Mouse (Mus musculus): Measurements from ENCODE around the gene Cdca7l. TPM values are rescaled to one million over a fixed set of nuclear protein-coding genes. Genes with fewer than 3 reads are reported as not detected.

The Cdca7l gene
- polyA plus RNA-seq, 1 experiment = 12.4 TPM

DNA sequence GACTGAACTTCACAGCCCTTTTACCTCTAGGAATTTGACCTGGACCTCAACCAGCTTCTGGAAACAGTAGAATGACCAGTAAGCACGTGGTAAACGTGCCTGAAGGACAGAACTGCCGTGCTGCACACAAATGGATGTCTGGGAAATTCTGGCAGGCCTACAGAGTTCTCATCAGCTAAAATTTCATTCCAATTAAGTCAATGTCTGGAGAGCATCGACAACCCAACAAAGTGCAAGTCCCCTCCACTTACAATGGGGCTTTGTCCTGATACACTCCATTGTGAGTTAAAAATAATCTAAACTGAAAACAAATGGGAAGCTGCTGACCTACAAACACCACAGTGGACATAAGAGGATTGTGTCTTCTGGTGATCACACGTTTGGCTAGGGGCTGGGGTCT, 27.2 kb upstream of the Cdca7l start:
- no peaks in the 10 kb centered on the region for H3K4me1 ChIP-seq (ENCODE audit: control insufficient read depth, insufficient read depth, low read length)
- no peak overlapping the region for H3K4me3 ChIP-seq (ENCODE audit: insufficient read depth, low read length)
- H3K27ac ChIP-seq (ENCODE audit: insufficient read depth, low read length) = no peak overlapping the region
- TF ChIP-seq CTCF (IDR thresholded peaks at IDR 0.05; ENCODE audit: borderline replicate concordance, insufficient read depth, low read length) (no peak), POLR2A (IDR thresholded peaks at IDR 0.05; ENCODE audit: low read depth, low read length) (no peak)

DNA sequence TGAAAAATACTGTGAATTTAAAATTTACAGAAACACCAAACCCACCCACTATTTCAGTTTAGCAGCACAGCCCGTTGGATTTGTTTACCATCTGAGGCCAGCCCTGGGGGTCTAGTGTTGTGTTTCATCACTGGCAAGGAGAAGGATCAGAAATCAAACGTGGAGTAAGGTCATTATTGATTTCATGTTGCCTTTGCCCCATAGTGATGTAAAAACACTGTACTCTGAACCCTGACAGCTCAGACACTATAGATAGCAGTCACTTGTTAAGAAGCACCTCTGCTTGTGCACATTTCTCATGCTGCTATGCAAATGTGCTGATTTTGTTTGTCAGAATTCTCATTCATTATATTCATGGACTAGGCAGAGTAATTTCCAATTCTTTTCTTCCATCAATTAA, 22.7 kb upstream of the Cdca7l start:
- H3K27ac ChIP-seq (ENCODE audit: insufficient read depth, low read length) = no peak overlapping the region
- TF ChIP-seq CTCF (IDR thresholded peaks at IDR 0.05; ENCODE audit: borderline replicate concordance, insufficient read depth, low read length) (no peak), POLR2A (IDR thresholded peaks at IDR 0.05; ENCODE audit: low read depth, low read length) (no peak)
- H3K4me1 ChIP-seq (ENCODE audit: control insufficient read depth, insufficient read depth, low read length) = no peaks in the 10 kb centered on the region
- no peak overlapping the region for H3K4me3 ChIP-seq (ENCODE audit: insufficient read depth, low read length)

DNA sequence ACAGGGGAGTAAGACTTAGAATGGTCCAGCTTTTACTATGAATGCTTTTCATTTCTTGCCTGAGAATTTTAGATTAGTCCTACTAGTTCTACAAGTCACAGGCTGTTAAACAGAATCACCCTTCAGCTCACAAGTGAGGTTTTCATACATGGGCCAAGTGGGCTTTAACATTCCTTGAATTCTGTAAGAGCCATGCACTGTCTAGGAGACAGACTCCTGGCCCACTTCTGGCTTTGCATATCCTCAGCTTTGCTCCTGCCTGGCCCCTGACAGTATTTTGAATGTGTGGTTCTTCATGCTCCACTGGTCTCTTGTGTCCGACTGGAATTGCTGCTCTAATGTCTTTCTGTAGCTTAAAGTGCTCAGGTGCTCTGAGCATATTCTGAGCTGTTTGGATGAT, 20.7 kb upstream of the Cdca7l start:
- TF ChIP-seq POLR2A (IDR thresholded peaks at IDR 0.05; ENCODE audit: low read depth, low read length) (no peak), CTCF (IDR thresholded peaks at IDR 0.05; ENCODE audit: borderline replicate concordance, insufficient read depth, low read length) (no peak)
- Histone ChIP-seq H3K27ac (ENCODE audit: insufficient read depth, low read length) (no peak overlapping the region), H3K4me3 (ENCODE audit: insufficient read depth, low read length) (no peak overlapping the region), H3K4me1 (ENCODE audit: control insufficient read depth, insufficient read depth, low read length) (no peaks in the 10 kb centered on the region)

DNA sequence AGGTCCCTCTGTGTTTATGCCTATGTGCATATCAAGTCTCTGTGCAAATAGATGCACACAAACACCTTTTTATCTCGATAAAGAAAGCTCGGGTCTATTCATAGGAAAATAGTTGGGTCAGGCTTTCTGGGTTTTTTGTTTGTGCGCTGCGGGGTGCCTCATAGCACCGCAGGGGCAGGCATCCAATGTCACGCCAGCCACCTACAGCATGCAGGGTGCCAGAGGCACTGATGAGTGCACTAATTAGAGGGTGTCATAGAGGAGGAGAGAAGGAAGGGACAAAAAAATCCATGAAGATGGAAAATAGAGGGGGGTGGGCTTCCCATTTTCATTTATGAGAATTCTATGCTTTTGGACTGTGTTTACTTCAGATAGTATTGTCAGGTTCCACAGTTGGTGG, 17.5 kb upstream of the Cdca7l start:
- Histone ChIP-seq H3K4me3 (ENCODE audit: insufficient read depth, low read length) (no peak overlapping the region), H3K4me1 (ENCODE audit: control insufficient read depth, insufficient read depth, low read length) (no peaks in the 10 kb centered on the region), H3K27ac (ENCODE audit: insufficient read depth, low read length) (no peak overlapping the region)
- TF ChIP-seq CTCF (IDR thresholded peaks at IDR 0.05; ENCODE audit: borderline replicate concordance, insufficient read depth, low read length) (no peak), POLR2A (IDR thresholded peaks at IDR 0.05; ENCODE audit: low read depth, low read length) (no peak)

DNA sequence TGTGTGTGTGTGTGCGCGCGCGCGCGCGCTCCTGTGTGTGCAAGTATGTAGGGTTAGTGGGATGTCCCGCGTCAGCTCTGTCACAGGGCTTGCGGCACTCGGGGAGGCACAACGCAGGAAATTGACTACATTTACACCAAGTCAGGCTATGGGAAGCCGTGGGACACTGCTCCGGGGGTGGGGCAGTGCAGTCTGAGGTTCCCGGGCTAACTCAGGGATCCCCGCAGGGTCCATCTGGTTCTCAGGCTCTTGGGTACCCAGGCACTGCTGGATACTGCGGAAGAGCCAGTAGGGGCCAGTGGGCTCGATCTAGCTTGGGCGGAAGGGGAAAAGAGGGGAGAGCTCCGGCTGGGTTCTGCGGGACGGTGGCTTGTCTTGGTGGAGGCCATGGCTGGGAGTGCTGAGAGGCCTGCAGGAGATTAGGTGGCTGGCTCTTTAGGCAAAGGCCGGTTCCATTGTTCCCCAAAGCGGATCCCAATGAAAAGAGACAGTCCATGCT, 15.5 kb upstream of the Cdca7l start:
- Histone ChIP-seq H3K4me1 (ENCODE audit: control insufficient read depth, insufficient read depth, low read length) (no peaks in the 10 kb centered on the region), H3K4me3 (ENCODE audit: insufficient read depth, low read length) (no peak overlapping the region), H3K27ac (ENCODE audit: insufficient read depth, low read length) (no peak overlapping the region)
- TF ChIP-seq CTCF (IDR thresholded peaks at IDR 0.05; ENCODE audit: borderline replicate concordance, insufficient read depth, low read length) (no peak), POLR2A (IDR thresholded peaks at IDR 0.05; ENCODE audit: low read depth, low read length) (no peak)

DNA sequence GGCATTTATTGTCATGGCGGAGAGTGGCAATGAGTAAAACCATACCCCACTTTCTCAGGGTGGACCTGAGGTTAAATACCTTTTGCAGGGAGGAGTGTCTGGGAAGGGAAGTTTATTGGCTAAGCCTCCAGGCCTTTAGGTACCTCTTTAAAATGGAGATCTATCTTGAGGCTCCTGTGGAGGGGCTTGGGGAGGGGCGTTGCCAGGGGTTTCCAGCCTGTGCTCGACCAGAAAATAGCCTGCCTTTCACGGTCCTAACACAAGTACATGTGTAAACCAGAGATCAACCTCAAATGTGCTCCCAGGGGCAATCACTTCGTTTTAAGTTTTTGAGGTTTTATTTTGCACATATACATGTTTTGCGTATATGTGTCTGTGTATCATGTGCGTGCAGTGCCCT, 15.1 kb upstream of the Cdca7l start:
- Histone ChIP-seq H3K4me1 (ENCODE audit: control insufficient read depth, insufficient read depth, low read length) (no peaks in the 10 kb centered on the region), H3K4me3 (ENCODE audit: insufficient read depth, low read length) (no peak overlapping the region), H3K27ac (ENCODE audit: insufficient read depth, low read length) (no peak overlapping the region)
- no peak for TF ChIP-seq CTCF (IDR thresholded peaks at IDR 0.05; ENCODE audit: borderline replicate concordance, insufficient read depth, low read length)
- no peak for TF ChIP-seq POLR2A (IDR thresholded peaks at IDR 0.05; ENCODE audit: low read depth, low read length)

DNA sequence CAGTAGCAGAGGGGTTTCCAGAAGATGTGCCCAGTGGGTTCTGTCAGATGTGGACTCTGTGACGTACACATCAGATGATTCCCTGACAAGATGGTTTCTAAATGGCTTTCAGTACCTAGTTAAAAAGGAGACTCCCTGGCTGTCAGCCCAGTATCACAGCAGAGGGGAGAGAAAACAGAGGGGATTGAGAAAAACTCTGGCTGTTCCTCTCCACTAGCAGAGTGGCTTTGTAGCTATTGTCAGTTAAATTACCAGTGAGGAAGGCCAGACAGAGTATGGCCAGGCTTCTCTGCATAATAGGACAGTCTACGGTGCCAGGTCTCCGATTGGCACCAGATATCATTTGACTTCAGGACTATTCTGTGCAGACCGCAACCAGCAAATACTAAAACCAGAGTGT, 8.8 kb upstream of the Cdca7l start:
- H3K27ac ChIP-seq (ENCODE audit: insufficient read depth, low read length) = no peak overlapping the region
- TF ChIP-seq POLR2A (IDR thresholded peaks at IDR 0.05; ENCODE audit: low read depth, low read length) (no peak), CTCF (IDR thresholded peaks at IDR 0.05; ENCODE audit: borderline replicate concordance, insufficient read depth, low read length) (no peak)
- no peak overlapping the region for H3K4me3 ChIP-seq (ENCODE audit: insufficient read depth, low read length)
- H3K4me1 ChIP-seq (ENCODE audit: control insufficient read depth, insufficient read depth, low read length) = no peaks in the 10 kb centered on the region

DNA sequence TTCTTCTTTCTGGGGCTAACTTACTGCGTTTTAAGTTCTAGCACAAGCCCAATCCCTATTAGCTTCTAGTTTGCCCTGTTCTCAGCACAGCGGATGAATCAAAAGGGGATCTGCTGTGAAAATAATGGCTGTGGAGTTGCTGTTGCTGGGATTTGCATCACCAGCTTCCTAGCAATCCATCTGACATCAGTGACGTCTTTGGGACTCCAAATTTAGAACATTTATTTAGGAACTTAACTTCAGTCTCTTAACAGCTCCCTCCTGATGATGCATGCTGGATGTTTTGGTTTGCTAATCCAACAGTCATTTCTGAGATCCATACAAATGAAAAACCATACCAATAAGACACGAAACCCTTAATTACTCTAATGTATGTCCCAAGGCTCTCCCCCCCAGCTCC, 1.5 kb downstream of the Cdca7l start:
- TF ChIP-seq CTCF (IDR thresholded peaks at IDR 0.05; ENCODE audit: borderline replicate concordance, insufficient read depth, low read length) (no peak), POLR2A (IDR thresholded peaks at IDR 0.05; ENCODE audit: low read depth, low read length) (no peak)
- no peak overlapping the region for H3K4me3 ChIP-seq (ENCODE audit: insufficient read depth, low read length)
- H3K27ac ChIP-seq (ENCODE audit: insufficient read depth, low read length) = no peak overlapping the region
- H3K4me1 ChIP-seq (ENCODE audit: control insufficient read depth, insufficient read depth, low read length) = no peaks in the 10 kb centered on the region; the same call in 1 of the 2 replicates

DNA sequence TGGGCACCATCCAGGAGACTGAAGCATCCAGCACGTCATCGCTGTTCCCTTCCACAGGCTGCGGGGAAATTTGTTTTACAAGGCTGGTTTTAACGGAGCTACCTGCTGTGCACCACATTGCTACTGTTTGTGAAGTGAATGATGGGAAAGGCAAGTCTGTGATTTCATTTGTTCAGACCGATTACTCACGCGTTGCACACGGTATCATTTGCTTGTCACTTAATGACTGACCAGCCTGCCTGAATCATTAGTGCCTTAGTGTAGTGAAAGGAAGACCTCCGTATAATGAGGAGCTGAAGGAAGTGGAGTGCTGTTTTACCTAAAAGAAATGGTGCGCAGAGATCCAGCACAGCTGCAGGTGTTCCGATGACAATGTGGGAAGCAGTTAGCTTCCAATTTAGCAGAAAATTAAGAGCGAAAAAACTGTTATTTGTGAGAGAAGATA, 1.9 kb downstream of the Cdca7l start:
- Histone ChIP-seq H3K27ac (ENCODE audit: insufficient read depth, low read length) (no peak overlapping the region), H3K4me1 (ENCODE audit: control insufficient read depth, insufficient read depth, low read length) (no peaks in the 10 kb centered on the region; the same call in 1 of the 2 replicates), H3K4me3 (ENCODE audit: insufficient read depth, low read length) (no peak overlapping the region)
- no peak for TF ChIP-seq CTCF (IDR thresholded peaks at IDR 0.05; ENCODE audit: borderline replicate concordance, insufficient read depth, low read length)

DNA sequence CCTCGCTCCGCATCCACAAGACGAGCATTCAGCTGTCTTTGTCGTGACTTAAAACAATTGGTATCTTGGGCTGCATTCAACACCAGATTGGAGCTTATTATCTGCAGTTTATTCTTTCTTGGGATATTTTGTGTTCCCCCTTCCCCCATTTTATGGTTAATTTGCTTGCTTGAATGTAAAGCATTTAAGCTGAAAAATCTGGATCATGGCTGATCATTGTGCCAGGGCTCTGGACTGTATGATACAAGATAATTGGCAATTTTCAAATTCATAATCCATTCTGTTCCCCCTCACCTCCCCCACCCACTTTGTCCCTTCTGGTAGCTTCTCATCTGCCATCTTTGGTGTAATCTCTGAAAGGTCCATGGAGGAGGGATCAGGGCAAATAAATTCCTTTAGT, 2.4 kb downstream of the Cdca7l start:
- TF ChIP-seq POLR2A (IDR thresholded peaks at IDR 0.05; ENCODE audit: low read depth, low read length) (no peak), CTCF (IDR thresholded peaks at IDR 0.05; ENCODE audit: borderline replicate concordance, insufficient read depth, low read length) (no peak)
- H3K4me1 ChIP-seq (ENCODE audit: control insufficient read depth, insufficient read depth, low read length) = no peaks in the 10 kb centered on the region; the same call in 1 of the 2 replicates
- no peak overlapping the region for H3K27ac ChIP-seq (ENCODE audit: insufficient read depth, low read length)
- H3K4me3 ChIP-seq (ENCODE audit: insufficient read depth, low read length) = no peak overlapping the region

DNA sequence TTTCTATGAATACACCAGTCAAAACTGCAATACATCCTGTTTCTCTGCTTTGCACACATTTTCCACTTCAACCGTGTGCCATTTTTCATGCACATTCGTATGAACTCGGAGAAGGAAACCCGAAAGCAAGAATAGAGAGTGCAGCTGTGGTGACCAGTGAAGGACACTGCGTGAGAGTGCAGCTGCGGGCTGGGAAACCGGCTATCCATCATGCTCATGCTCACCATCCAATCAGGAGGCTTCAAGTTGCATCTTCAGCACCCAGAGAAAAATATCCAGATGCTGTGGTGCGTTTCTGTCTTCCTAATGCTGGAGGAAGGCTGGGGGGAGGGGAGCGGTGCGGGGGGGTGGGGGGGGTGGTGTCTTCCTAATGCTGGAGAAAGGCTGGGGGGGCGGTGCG, 3.5 kb downstream of the Cdca7l start:
- H3K4me1 ChIP-seq (ENCODE audit: control insufficient read depth, insufficient read depth, low read length) = no peaks in the 10 kb centered on the region; the same call in 1 of the 2 replicates
- no peak overlapping the region for H3K4me3 ChIP-seq (ENCODE audit: insufficient read depth, low read length)
- TF ChIP-seq CTCF (IDR thresholded peaks at IDR 0.05; ENCODE audit: borderline replicate concordance, insufficient read depth, low read length) (no peak), POLR2A (IDR thresholded peaks at IDR 0.05; ENCODE audit: low read depth, low read length) (no peak)
- H3K27ac ChIP-seq (ENCODE audit: insufficient read depth, low read length) = no peak overlapping the region
